Mouse (Mus musculus): ENCODE data around the gene Fam117b. TPM values are rescaled to one million over a fixed set of nuclear protein-coding genes. Genes with fewer than 3 reads are reported as not detected.

The Fam117b gene
- polyA plus RNA-seq (2016; fragmentation: Nextera tagmentation; extraction: Ambion mirVana), result 34.5 and 38.0 TPM in 2 replicates

- H3K27ac ChIP-seq, result peak within 1 kb of the TSS; percentile 98
- H3K4me1 ChIP-seq, result peaks cover 20% of the 10 kb centered on the region
- peak within 1 kb of the TSS; percentile 99 for H3K4me3 ChIP-seq
- no peaks in the 10 kb centered on the region for H3K27me3 ChIP-seq
- H3K9me3 ChIP-seq (replicated peaks), result no peaks in the 10 kb centered on the region
- peak; percentile 97 for ATAC-seq (ENCODE audit: low FRiP score)
- WGBS, result under 1% methylated on average over 63 of the region's 72 CpGs
- H3K36me3 ChIP-seq, result no peaks in the 10 kb centered on the region
- peak within 1 kb of the TSS; percentile 99 for H3K9ac ChIP-seq
- peak within 1 kb of the TSS; percentile 83 for H3K4me2 ChIP-seq (replicated peaks)
Observed at GRCm38 (mm10) chr1:59912413-59913157, at the start of gene Fam117b. Fam117b (plus strand) TSS chr1:59913006.

- Histone ChIP-seq H3K4me2 (replicated peaks) (no peak overlapping the region), H3K4me1 (no peaks in the 10 kb centered on the region), H3K27me3 (no peaks in the 10 kb centered on the region), H3K9me3 (replicated peaks) (no peaks in the 10 kb centered on the region), H3K36me3 (peaks cover 51% of the 10 kb centered on the region), H3K27ac (no peak overlapping the region), H3K4me3 (no peak overlapping the region), H3K9ac (no peak overlapping the region)
- WGBS, result 92% methylated on average over 5 of the region's 5 CpGs
- ATAC-seq (ENCODE audit: low FRiP score), result no peak
Observed at GRCm38 (mm10) chr1:59868041-59868440, 44.8 kb upstream of the Fam117b start.

GRCm38 (mm10) chr1:59874023-59874422 is 38.8 kb upstream of the Fam117b start:
- H3K27ac ChIP-seq, result no peak overlapping the region
- H3K4me1 ChIP-seq, result no peaks in the 10 kb centered on the region
- no peak overlapping the region for H3K4me2 ChIP-seq (replicated peaks)
- H3K27me3 ChIP-seq, result no peaks in the 10 kb centered on the region
- H3K36me3 ChIP-seq, result peaks cover 25% of the 10 kb centered on the region
- H3K9me3 ChIP-seq (replicated peaks), result no peaks in the 10 kb centered on the region
- ATAC-seq (ENCODE audit: low FRiP score), result no peak
- WGBS, result 87% methylated on average over 3 of the region's 3 CpGs
- no peak overlapping the region for H3K9ac ChIP-seq
- no peak overlapping the region for H3K4me3 ChIP-seq

GRCm38 (mm10) chr1:59878098-59878497 is 34.7 kb upstream of the Fam117b start:
- no peaks in the 10 kb centered on the region for H3K27me3 ChIP-seq
- no peaks in the 10 kb centered on the region for H3K9me3 ChIP-seq (replicated peaks)
- no peaks in the 10 kb centered on the region for H3K4me1 ChIP-seq
- no peak overlapping the region for H3K27ac ChIP-seq
- no peak overlapping the region for H3K4me3 ChIP-seq
- 91% methylated on average over 7 of the region's 7 CpGs for WGBS
- no peak overlapping the region for H3K9ac ChIP-seq
- no peak overlapping the region for H3K4me2 ChIP-seq (replicated peaks)
- no peak for ATAC-seq (ENCODE audit: low FRiP score)
- H3K36me3 ChIP-seq, result peaks cover 20% of the 10 kb centered on the region

GRCm38 (mm10) chr1:59883349-59884134 is 29.3 kb upstream of the Fam117b start:
- no peak overlapping the region for H3K27ac ChIP-seq
- H3K9me3 ChIP-seq (replicated peaks), result no peaks in the 10 kb centered on the region
- peaks cover 9% of the 10 kb centered on the region for H3K4me1 ChIP-seq
- H3K36me3 ChIP-seq, result peaks cover 9% of the 10 kb centered on the region
- no peak overlapping the region for H3K4me3 ChIP-seq
- WGBS, result 34% methylated on average over 3 of the region's 3 CpGs
- no peak for ATAC-seq (ENCODE audit: low FRiP score)
- H3K27me3 ChIP-seq, result no peaks in the 10 kb centered on the region
- no peak overlapping the region for H3K4me2 ChIP-seq (replicated peaks)
- no peak overlapping the region for H3K9ac ChIP-seq

GRCm38 (mm10) chr1:59886899-59887298 is 25.9 kb upstream of the Fam117b start:
- Histone ChIP-seq H3K4me3 (no peak overlapping the region), H3K4me1 (peaks cover 9% of the 10 kb centered on the region), H3K4me2 (replicated peaks) (no peak overlapping the region), H3K9ac (no peak overlapping the region), H3K36me3 (no peaks in the 10 kb centered on the region), H3K27me3 (no peaks in the 10 kb centered on the region), H3K27ac (no peak overlapping the region), H3K9me3 (replicated peaks) (no peaks in the 10 kb centered on the region)
- ATAC-seq (ENCODE audit: low FRiP score), result no peak
- 65% methylated on average over 4 of the region's 4 CpGs for WGBS

GRCm38 (mm10) chr1:59888018-59888417 is 24.8 kb upstream of the Fam117b start:
- no peaks in the 10 kb centered on the region for H3K27me3 ChIP-seq
- H3K4me2 ChIP-seq (replicated peaks), result no peak overlapping the region
- peaks cover 9% of the 10 kb centered on the region for H3K4me1 ChIP-seq
- H3K9me3 ChIP-seq (replicated peaks), result no peaks in the 10 kb centered on the region
- H3K27ac ChIP-seq, result no peak overlapping the region
- H3K9ac ChIP-seq, result no peak overlapping the region
- H3K4me3 ChIP-seq, result no peak overlapping the region
- no peak for ATAC-seq (ENCODE audit: low FRiP score)
- H3K36me3 ChIP-seq, result no peaks in the 10 kb centered on the region

GRCm38 (mm10) chr1:59891185-59891584 is 21.6 kb upstream of the Fam117b start:
- no peaks in the 10 kb centered on the region for H3K36me3 ChIP-seq
- ATAC-seq (ENCODE audit: low FRiP score), result no peak
- H3K4me1 ChIP-seq, result peaks cover 9% of the 10 kb centered on the region
- no peak overlapping the region for H3K9ac ChIP-seq
- H3K27ac ChIP-seq, result no peak overlapping the region
- WGBS, result 82% methylated on average over 4 of the region's 4 CpGs
- no peak overlapping the region for H3K4me2 ChIP-seq (replicated peaks)
- no peaks in the 10 kb centered on the region for H3K9me3 ChIP-seq (replicated peaks)
- no peak overlapping the region for H3K4me3 ChIP-seq
- no peaks in the 10 kb centered on the region for H3K27me3 ChIP-seq

GRCm38 (mm10) chr1:59892777-59893176 is 20.0 kb upstream of the Fam117b start:
- H3K27ac ChIP-seq, result no peak overlapping the region
- WGBS, result 88% methylated on average over 8 of the region's 8 CpGs
- no peaks in the 10 kb centered on the region for H3K4me1 ChIP-seq
- H3K36me3 ChIP-seq, result no peaks in the 10 kb centered on the region
- no peak for ATAC-seq (ENCODE audit: low FRiP score)
- H3K9ac ChIP-seq, result no peak overlapping the region
- no peaks in the 10 kb centered on the region for H3K9me3 ChIP-seq (replicated peaks)
- no peaks in the 10 kb centered on the region for H3K27me3 ChIP-seq
- no peak overlapping the region for H3K4me2 ChIP-seq (replicated peaks)
- H3K4me3 ChIP-seq, result no peak overlapping the region

GRCm38 (mm10) chr1:59894025-59894424 is 18.8 kb upstream of the Fam117b start:
- Histone ChIP-seq H3K9ac (no peak overlapping the region), H3K4me2 (replicated peaks) (no peak overlapping the region), H3K4me1 (no peaks in the 10 kb centered on the region), H3K36me3 (no peaks in the 10 kb centered on the region), H3K9me3 (replicated peaks) (no peaks in the 10 kb centered on the region), H3K27ac (no peak overlapping the region), H3K27me3 (no peaks in the 10 kb centered on the region), H3K4me3 (no peak overlapping the region)
- WGBS, result 89% methylated on average over 4 of the region's 4 CpGs
- ATAC-seq (ENCODE audit: low FRiP score), result no peak

- Histone ChIP-seq H3K4me3 (no peak overlapping the region), H3K9me3 (replicated peaks) (no peaks in the 10 kb centered on the region), H3K36me3 (no peaks in the 10 kb centered on the region), H3K4me1 (no peaks in the 10 kb centered on the region), H3K27me3 (no peaks in the 10 kb centered on the region), H3K4me2 (replicated peaks) (no peak overlapping the region), H3K27ac (no peak overlapping the region), H3K9ac (no peak overlapping the region)
- no peak for ATAC-seq (ENCODE audit: low FRiP score)
- 46% methylated on average over 4 of the region's 4 CpGs for WGBS
Observed at GRCm38 (mm10) chr1:59895456-59895855, 17.4 kb upstream of the Fam117b start.

GRCm38 (mm10) chr1:59897147-59897798 is 15.5 kb upstream of the Fam117b start:
- H3K27me3 ChIP-seq, result no peaks in the 10 kb centered on the region
- H3K27ac ChIP-seq, result no peak overlapping the region
- no peak for ATAC-seq (ENCODE audit: low FRiP score)
- H3K36me3 ChIP-seq, result no peaks in the 10 kb centered on the region
- H3K9ac ChIP-seq, result no peak overlapping the region
- 63% methylated on average over 5 of the region's 5 CpGs for WGBS
- H3K4me1 ChIP-seq, result no peaks in the 10 kb centered on the region
- no peak overlapping the region for H3K4me2 ChIP-seq (replicated peaks)
- no peaks in the 10 kb centered on the region for H3K9me3 ChIP-seq (replicated peaks)
- H3K4me3 ChIP-seq, result no peak overlapping the region
